Mouse (Mus musculus) ES-E14 (cell line): ENCODE data around the gene Rbm25.

Experiments used
- HCFC1 ChIP-seq: IDR thresholded peaks from 2 replicates; pipeline ENCODE4 v1.6.1; 2012; ENCODE audit warnings: low read length, inconsistent platforms, borderline replicate concordance; ENCODE audit not compliant: insufficient read depth
- ZC3H11A ChIP-seq: IDR thresholded peaks from 2 replicates; pipeline ENCODE4 v1.6.1; 2012; ENCODE audit warnings: low read depth, mild to moderate bottlenecking, inconsistent platforms, low read length, borderline replicate concordance

DNA sequence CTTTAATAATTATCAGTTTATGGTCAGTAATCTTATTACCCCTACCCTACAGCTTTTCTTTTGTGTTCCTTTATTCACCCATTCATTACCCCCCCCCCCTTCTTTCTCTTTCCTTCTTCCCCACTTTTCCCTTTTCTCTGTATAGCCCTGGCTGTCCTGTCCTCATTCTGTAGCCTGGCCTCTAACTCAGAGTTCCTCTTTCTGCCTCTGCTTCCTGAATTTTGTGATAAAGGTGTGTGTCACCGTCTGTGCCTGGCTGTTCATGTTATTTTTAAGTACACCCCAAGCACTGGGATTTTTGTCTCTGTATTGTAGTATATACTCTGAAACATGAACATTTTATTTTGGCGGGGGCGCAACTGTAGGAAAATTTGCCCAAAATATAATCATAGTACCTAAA is 19.3 kb downstream of the Rbm25 start:
- no peak for TF ChIP-seq ZC3H11A
- TF ChIP-seq HCFC1 = no peak
